Mouse (Mus musculus) monocyte, adult 2 months (primary cell): ENCODE measurements around the gene Syne3.

ENCODE experiments used
- DNase-seq, 2 experiments: peaks; one replicate each; pipeline ENCODE4 v3.0.0; 2022; ENCODE audit warnings: low spot score in 2 of 2, low read depth in 1 of 2

The Syne3 gene

DNA sequence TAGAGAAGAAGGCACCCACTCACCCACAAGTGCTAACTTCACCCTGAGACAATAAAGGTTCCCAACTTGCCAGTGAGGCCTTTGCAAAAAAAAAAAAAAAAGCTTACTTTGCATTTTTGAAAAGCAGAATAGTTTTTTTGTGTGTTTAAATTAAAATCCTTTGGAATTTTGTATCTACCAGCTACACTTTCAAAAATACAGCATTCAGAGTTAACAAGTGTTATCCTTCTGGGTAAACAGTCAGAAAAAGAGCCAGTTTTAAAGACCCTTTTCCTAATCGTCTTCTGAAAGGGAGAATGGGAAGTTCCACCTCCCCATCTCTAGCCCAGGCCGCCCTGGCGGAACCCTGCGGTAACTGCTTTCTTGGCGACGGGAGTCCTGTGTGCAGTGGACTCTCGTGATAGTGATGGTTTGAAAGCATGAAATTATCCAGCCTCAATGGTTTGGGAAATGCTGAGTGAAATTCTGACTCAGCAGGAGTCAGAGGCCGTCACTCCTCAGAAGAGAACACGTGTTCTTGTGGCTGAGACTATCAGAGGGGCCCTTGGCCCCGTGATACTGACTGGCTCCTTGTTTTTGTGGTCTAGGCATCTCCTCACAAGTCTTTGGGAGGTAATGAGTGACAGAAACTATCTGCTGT, 16.5 kb upstream of the Syne3 start:
- no peak for DNase-seq

GRCm38 (mm10) chr12:105025271-105025946, 15.8 kb upstream of the Syne3 start:
- no peak for DNase-seq

DNA sequence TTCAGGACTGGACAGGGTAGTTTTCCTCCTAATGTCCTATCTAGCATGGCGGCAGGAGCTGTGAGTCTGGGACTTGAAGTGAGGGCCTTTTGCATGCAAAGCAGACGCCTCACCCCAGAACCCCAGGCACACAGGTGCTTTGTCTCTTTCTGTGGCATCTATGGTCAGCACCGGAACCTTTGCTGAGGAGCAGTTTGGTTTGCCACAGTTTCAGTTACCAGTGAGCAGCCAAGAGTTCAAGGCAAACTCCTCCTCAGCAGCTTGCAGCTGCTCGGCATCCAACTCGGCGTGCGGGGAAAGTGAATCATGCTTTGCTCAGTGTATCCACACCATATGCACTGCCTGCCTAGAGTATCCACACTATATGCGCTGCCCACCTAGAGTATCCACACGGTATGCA, 13.2 kb upstream of the Syne3 start:
- no peak for DNase-seq

DNA sequence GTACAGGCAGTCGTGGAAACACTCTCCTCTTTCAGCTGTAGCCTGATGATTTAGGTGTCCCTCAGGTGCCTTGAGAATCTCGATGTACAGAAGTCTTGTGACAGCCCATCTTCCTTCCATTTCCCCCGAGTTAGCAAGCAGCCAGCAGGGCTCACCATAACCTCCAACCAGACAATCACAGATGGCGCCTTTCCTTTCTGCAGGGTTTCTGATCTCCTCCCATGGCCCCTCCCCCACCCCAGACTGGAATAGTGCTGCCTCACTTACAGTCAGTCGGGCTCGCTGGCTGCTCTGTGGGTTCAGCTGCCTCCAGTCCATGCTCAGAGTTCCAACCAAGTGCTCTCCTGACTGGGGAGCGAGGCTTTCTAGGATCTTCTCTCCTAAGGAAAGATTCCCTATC, 12.5 kb upstream of the Syne3 start:
- DNase-seq: no peak

DNA sequence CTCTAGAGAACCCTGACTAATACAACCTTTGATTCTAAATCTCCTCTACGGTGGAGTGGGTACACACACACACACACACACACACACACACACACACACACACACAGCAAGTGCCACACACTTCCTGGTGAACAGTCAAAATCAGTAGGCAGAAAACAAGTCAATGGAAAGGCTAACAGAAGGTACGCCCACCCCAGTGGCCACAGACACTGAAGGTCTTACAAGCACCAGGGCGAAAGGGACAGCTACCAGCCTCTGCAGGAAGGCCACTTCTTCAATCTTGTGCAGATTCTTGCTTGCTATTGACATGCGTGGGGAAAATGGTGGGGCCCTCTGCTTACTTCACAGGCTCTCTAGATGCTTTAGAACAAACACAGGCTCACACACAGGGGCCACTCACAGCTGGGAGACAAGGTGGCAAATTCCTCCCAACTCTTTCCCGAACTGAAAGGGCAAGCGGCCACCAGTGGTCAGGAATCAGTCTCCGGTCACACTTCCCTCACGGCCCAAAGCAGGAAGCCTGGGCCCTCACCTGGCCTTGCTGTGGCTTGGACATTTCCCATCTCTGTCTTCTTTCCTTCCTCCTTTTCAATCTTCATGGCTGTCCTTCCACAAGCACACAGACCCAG, 11.9 kb upstream of the Syne3 start:
- DNase-seq: no peak

DNA sequence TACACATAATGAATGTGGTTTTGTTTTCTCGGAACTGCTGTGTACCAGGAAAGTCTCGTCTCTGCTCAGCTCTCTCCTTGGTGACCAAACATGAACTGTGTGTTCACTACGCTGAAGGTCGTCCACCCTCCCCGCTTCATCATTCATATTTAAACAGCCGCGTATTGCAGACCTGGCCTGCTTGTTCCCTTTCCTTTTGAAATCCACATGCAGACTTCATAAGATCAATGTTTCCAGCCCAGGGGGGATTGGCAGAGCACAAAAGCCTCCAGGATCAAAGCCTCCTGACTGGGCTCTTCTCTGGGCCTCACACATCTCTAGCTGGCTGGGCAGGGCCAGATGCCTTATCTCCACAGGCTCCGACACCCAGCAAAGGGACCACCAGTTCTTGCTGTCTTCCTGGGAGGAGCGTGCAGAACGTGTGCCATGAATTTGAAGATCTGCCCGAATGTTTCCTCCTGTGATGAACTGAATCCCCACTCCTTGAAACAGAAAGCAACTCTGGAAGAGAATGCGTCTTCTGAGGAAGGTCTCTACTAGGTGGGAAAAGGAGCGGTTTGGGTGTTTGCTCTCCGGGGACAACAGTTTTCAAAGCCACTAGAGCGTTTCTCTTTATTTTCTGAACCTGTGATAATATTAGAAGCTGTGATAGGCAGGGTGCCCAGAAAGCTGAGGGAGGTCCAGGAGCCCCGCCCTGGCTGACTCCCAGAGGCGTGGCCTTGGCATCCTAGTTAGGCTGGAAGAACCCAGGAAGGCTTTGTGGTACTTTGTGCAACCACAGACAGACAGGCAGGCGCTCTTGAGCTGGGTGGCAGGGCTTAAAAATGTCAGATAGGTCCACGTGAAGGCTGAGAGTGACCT, 10.0 kb upstream of the Syne3 start:
- DNase-seq: no peak

- no peak for DNase-seq
Observed at GRCm38 (mm10) chr12:105016639-105017038, 7.0 kb upstream of the Syne3 start.

GRCm38 (mm10) chr12:105016199-105016598, 6.6 kb upstream of the Syne3 start:
- DNase-seq: no peak

DNA sequence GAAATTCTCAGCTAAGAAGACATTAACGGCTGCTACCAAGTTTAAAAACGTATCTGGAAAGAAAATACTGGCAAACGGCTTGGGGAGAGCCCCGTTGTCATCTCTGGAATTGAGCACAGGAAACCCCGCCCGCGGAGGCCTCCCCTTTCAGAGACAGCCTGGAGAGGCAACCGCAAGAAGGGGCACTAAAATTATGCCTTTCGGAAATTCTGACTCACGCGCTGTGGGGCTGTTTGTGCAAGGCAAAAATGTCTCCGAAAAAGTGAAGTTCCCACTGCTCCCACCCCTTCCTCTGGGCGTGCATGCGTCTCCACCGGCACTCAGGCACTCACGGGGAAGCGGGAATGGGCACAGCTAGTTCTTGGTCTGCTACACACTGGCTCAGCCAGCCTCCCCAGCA, 3.5 kb upstream of the Syne3 start:
- peak; percentile 79 to 85 for DNase-seq

GRCm38 (mm10) chr12:105012314-105012713, 2.7 kb upstream of the Syne3 start:
- no peak for DNase-seq

DNA sequence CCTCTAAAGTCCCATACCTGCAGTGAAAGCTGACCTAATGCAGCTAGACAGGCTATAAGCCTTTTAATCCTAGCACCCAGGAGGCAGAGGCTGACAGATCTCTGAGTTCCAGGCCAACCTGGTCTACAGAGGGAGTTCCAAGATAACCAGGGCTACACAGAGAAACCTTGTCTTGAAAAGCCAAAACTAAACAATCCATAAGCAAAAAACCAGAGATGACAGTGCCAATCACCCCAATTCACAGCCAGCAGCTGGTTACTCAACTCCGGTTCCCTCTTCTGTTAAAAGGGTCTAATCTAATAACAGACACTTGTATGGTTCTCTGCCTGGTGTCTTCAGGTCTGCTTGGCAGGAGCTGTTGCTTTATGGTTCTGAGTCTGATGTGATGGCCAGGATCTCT, 2.0 kb upstream of the Syne3 start:
- no peak for DNase-seq

DNA sequence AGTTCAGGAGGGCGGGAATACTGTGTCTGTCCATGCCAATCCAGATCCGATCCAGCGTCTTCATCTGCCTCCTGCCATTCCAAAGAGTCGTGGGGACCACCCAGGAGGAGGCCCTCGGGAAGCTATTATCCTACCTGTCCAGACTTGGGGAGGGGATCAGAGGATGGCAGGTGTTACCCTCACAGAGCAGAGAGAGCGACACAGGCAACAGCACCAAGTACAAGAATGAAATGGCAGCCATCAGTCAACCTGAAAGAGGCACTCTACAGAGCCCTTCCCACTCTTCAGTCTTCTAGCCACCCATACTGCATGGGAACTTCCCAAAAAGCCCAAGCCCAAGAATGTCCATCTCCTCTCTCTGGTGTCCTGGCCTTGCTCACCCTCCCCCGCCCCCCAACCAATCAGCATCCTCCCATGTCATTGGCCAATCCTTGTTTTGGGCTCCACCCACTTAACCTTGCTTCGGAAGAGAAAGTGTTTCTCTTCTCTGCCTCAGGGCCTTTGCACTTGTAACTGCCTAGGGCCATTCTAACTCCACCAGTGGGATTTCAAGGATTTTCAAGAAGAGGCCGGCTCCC, 693 bp upstream of the Syne3 start:
- DNase-seq: no peak

- DNase-seq: no peak
Observed at GRCm38 (mm10) chr12:105008752-105009178, 844 bp downstream of the Syne3 start.

GRCm38 (mm10) chr12:105008150-105008549, 1.5 kb downstream of the Syne3 start:
- no peak for DNase-seq

DNA sequence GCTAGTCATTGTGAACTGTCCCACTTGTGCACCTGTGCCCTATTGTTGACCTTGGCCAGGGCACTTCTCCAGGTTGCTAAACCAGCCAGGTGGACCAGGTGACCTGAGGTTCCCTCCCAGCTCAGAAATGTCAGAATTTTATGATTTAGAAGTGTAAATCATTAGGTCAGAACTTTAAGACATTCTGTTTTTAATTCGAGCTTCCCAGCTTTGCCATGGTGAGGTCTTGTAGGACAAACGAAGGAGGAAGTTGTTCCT, 4.0 kb downstream of the Syne3 start:
- DNase-seq: no peak

DNA sequence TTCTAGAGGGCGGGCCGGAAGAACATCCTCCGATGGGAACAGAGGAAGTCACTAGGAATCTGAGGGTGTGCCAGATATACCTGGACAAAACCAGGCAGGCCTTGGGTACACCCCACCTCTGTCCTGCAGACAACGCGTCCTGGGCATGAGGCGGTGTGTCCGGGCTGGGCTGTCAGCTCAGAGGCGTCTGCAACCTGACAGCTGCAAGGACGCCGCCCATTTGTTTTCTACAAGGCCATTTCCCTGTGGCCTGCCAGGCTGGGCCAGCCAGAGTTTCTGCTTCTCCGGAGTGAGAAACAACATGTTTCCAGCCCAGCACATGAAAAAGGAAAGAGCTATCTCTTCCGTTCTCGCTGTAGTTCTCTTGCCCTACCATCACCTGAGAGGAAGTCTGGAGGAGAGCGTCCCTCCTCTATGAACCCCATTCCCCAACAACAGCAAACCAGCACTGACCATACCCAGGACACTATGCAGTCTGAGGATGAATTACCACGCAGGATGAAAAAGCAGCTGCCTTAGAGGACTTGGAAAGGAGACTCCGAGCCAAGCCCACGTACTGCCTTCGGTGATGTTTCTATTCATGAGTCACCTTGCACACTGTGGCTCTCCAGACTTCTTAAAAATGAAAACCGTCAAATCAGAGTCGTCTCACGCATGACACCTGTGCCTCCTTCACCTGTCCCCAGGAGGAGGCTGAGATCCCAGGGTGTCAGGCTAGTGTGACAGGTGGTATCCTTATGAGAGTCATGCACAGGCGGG, 4.5 kb downstream of the Syne3 start:
- no peak for DNase-seq

DNA sequence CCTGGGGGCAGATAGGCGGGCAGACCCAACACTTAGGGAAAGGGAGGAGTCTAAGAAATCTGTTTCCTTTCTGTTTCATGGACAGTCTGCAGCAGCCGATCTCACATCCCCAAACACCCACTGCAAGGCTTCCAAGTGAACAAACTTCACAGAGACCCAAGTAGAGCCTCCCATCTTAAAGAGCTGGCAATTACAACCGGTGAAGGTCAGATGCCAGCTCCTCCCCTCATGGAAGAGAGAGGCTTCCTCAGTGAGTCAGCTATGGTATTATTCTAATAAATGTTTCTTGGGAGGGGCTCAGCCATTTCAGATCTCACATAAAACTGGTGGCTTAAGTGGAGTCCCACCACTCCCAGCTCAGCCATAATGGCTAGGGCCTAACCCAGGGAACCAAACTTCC, 5.9 kb downstream of the Syne3 start:
- no peak for DNase-seq

DNA sequence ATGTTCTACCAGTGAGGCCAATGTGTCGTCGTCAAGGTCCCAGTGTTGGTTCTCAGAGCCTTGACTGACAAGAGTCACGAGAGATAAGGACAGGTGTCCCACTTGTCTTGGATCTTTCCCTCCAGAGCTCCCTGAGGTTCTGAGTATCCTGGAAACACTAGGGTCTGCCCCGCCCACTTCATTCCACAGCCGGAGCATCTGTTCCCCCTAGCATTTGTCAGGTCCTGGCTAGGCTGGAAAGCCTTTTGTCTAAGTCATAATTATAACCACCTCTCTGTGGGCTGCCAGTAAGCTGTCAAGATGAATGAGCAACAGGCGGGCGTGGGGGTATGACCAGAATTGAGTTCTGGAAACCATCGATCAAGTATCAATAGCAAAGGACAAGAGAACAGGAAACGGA, 6.5 kb downstream of the Syne3 start:
- DNase-seq: no peak

DNA sequence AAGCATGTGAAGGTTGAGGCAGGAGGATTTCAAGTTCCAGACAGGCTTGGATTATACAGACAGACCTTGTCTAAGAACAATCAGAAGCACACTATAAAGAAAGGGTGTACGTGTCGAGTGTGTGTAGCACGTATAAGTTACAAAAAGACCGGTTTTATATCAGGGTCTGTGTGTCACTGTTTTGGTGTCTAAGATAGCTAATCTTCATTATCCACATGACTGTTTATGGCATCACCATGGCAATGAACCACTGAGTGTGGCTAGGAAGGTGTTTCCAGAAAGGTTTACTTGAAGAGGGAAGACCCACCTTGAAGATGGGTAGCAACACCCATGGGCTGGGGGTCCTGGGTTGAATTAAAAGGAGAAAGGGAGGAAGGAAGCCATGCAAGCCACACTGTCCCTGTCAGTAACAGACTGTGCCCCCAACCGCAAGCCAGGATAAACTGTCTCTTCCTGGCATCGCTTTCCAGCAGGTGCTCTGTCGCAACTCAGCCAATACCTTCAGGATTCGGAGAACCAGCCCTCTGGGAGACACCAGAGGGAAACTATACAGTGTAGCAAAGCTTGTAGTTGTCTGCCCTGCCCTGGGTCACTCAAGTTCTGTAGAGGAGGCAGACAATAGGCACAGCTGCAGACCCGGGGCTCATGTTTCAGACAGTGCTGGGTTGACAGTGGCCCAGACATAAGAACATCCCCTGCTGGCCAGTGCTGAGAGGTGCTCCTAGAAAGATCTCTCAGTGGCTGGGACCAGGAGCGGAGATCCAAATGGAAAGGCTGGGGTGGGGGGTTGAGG, 7.1 kb downstream of the Syne3 start:
- DNase-seq: no peak

DNA sequence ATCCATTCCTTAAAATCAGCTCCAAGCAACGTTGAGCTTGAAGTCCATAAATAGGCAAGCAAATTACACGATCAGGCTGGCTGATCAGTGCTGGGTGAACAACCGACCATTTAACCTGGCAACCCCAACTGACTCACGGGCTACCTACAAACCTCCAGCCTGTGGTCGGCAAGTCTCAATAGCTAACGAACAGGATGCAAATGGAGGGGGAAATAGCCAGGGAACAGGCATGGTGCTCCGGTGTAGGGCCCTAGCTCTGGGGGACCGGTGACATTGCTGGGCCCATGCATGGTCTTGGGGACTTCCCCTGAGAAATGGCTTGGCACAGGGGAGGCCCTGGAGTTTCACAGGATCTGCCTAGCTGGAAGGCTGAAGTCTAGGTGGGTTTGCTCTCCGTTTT, 8.3 kb downstream of the Syne3 start:
- DNase-seq: no peak
